Mouse (Mus musculus) stomach, embryonic 14.5 days (tissue): ENCODE data around the gene Pou5f1. TPM values are rescaled to one million over a fixed set of nuclear protein-coding genes. Genes with fewer than 3 reads are reported as not detected.

Source experiments
- ATAC-seq: fragments of 200-750 bp; cut with Nextera tagmentation; 2 replicates; pipeline ENCODE4 v1.8.0; 2017; ENCODE audit warnings: low read depth, moderate TSS enrichment; ENCODE audit not compliant: insufficient number of reproducible peaks, insufficient read depth, low FRiP score
- H3K27ac ChIP-seq: fragments of 300-500 bp; sonication (generic); 2 replicates; pipeline ENCODE4 v1.5.1; 2014; ENCODE audit warnings: mild to moderate bottlenecking, low read length, moderate library complexity, mixed read lengths
- H3K27me3 ChIP-seq: fragments of 300-500 bp; sonication (generic); 2 replicates; pipeline ENCODE4 v1.6.1; 2014; ENCODE audit warnings: low read length, control low read depth, mixed read lengths; ENCODE audit not compliant: control insufficient read depth, insufficient read depth
- H3K36me3 ChIP-seq: fragments of 300-500 bp; sonication (generic); 2 replicates; pipeline ENCODE4 v1.6.1; 2014; ENCODE audit warnings: mild to moderate bottlenecking, control low read depth, low read length, moderate library complexity, mixed read lengths; ENCODE audit not compliant: control insufficient read depth, insufficient read depth
- H3K4me1 ChIP-seq: fragments of 300-500 bp; sonication (generic); 2 replicates; pipeline ENCODE4 v1.6.1; 2014; ENCODE audit warnings: low read length, control low read depth, mixed read lengths; ENCODE audit not compliant: control insufficient read depth, insufficient read depth
- H3K4me2 ChIP-seq: fragments of 300-500 bp; sonication (generic); replicated peaks from 2 replicates; pipeline ENCODE4 v1.6.1; 2014; ENCODE audit warnings: low read depth, low read length, control low read depth
- H3K4me3 ChIP-seq: fragments of 300-500 bp; sonication (generic); 2 replicates; pipeline ENCODE4 v1.5.1; 2014; ENCODE audit warnings: low read depth, low read length, control low read depth
- H3K9ac ChIP-seq: fragments of 300-500 bp; sonication (generic); replicated peaks from 2 replicates; pipeline ENCODE4 v1.6.1; 2014; ENCODE audit warnings: low read depth, mild to moderate bottlenecking, control low read depth, low read length, moderate library complexity, mixed read lengths
- H3K9me3 ChIP-seq: fragments of 300-500 bp; sonication (generic); 2 replicates; pipeline ENCODE4 v1.6.1; 2016; ENCODE audit warnings: low read depth, low read length, control low read depth; ENCODE audit not compliant: control insufficient read depth
- WGBS: fragments of 180-500 bp; shearing (Covaris S2); extraction: QIAGEN DNeasy Blood & Tissue Kit; methylation state at CpG from one replicate; pipeline ENCODE4 v1.1.7; 2014; 5-methylcytosine and 5-hydroxymethylcytosine counted together
- polyA plus RNA-seq: library from polyadenylated mRNA; unstranded; fragments of >200 nt; fragmentation: Nextera tagmentation; extraction: Ambion mirVana; gene quantifications from 2 replicates; pipeline ENCODE4 v1.2.1, GENCODE M21; 2014

The Pou5f1 gene
- polyA plus RNA-seq, 1 experiment from 2014 or later = 0.17 TPM

GRCm38 (mm10) chr17:35486726-35487125, 19.1 kb upstream of the Pou5f1 start:
- H3K4me2 ChIP-seq = no peak overlapping the region
- H3K4me1 ChIP-seq = 0 out of 2 replicates have a peak, but pooled peaks cover 2% of the 10 kb centered on the region
- no peak for ATAC-seq
- WGBS = 45% methylated on average over 10 of the region's 10 CpGs
- no peaks in the 10 kb centered on the region for H3K36me3 ChIP-seq
- no peak overlapping the region for H3K4me3 ChIP-seq
- H3K27me3 ChIP-seq = no peaks in the 10 kb centered on the region
- H3K9me3 ChIP-seq = no peaks in the 10 kb centered on the region
- H3K27ac ChIP-seq = no peak overlapping the region
- H3K9ac ChIP-seq = no peak overlapping the region

- 90% methylated on average over 2 of the region's 2 CpGs for WGBS
- no peaks in the 10 kb centered on the region for H3K9me3 ChIP-seq
- no peak overlapping the region for H3K27ac ChIP-seq
- no peaks in the 10 kb centered on the region for H3K36me3 ChIP-seq
- no peak overlapping the region for H3K4me2 ChIP-seq
- no peaks in the 10 kb centered on the region for H3K27me3 ChIP-seq
- ATAC-seq = no peak
- no peak overlapping the region for H3K4me3 ChIP-seq
- no peak overlapping the region for H3K9ac ChIP-seq
- H3K4me1 ChIP-seq = 0 out of 2 replicates have a peak, but pooled peaks cover 2% of the 10 kb centered on the region
These were observed 17.8 kb upstream of the Pou5f1 start for GRCm38 (mm10) chr17:35488041-35488440.

GRCm38 (mm10) chr17:35490320-35490719, 15.5 kb upstream of the Pou5f1 start:
- Histone ChIP-seq H3K4me3 (no peak overlapping the region), H3K4me2 (no peak overlapping the region), H3K36me3 (no peaks in the 10 kb centered on the region), H3K9me3 (no peaks in the 10 kb centered on the region), H3K9ac (no peak overlapping the region), H3K27me3 (no peaks in the 10 kb centered on the region), H3K4me1 (0 out of 2 replicates have a peak, but pooled peaks cover 2% of the 10 kb centered on the region), H3K27ac (no peak overlapping the region)
- ATAC-seq = no peak
- WGBS = 73% methylated on average over 5 of the region's 5 CpGs

GRCm38 (mm10) chr17:35497124-35497523, 8.7 kb upstream of the Pou5f1 start:
- H3K27ac ChIP-seq = no peak overlapping the region
- H3K9ac ChIP-seq = no peak overlapping the region
- H3K4me3 ChIP-seq = no peak overlapping the region
- ATAC-seq = no peak
- no peaks in the 10 kb centered on the region for H3K4me1 ChIP-seq
- 92% methylated on average over 7 of the region's 7 CpGs for WGBS
- H3K36me3 ChIP-seq = no peaks in the 10 kb centered on the region
- no peaks in the 10 kb centered on the region for H3K27me3 ChIP-seq
- H3K9me3 ChIP-seq = no peaks in the 10 kb centered on the region
- no peak overlapping the region for H3K4me2 ChIP-seq

- WGBS = 13% methylated on average over 6 of the region's 6 CpGs
- Histone ChIP-seq H3K9me3 (no peaks in the 10 kb centered on the region), H3K4me3 (no peak overlapping the region), H3K4me1 (no peaks in the 10 kb centered on the region), H3K9ac (no peak overlapping the region), H3K36me3 (no peaks in the 10 kb centered on the region), H3K27me3 (peaks cover 7% of the 10 kb centered on the region), H3K27ac (no peak overlapping the region), H3K4me2 (no peak overlapping the region)
- ATAC-seq = no peak
These were observed 3.6 kb upstream of the Pou5f1 start for GRCm38 (mm10) chr17:35502226-35502625.

GRCm38 (mm10) chr17:35502762-35503161, 3.1 kb upstream of the Pou5f1 start:
- no peak overlapping the region for H3K9ac ChIP-seq
- no peak overlapping the region for H3K27ac ChIP-seq
- WGBS = 58% methylated on average over 5 of the region's 5 CpGs
- no peak for ATAC-seq
- H3K36me3 ChIP-seq = no peaks in the 10 kb centered on the region
- no peaks in the 10 kb centered on the region for H3K9me3 ChIP-seq
- no peak overlapping the region for H3K4me2 ChIP-seq
- peaks cover 7% of the 10 kb centered on the region for H3K27me3 ChIP-seq
- H3K4me3 ChIP-seq = no peak overlapping the region
- H3K4me1 ChIP-seq = no peaks in the 10 kb centered on the region

- Histone ChIP-seq H3K9me3 (no peaks in the 10 kb centered on the region), H3K27me3 (peaks cover 7% of the 10 kb centered on the region), H3K4me3 (no peak overlapping the region), H3K4me1 (no peaks in the 10 kb centered on the region), H3K27ac (no peak overlapping the region), H3K4me2 (no peak overlapping the region), H3K36me3 (no peaks in the 10 kb centered on the region), H3K9ac (no peak overlapping the region)
- no peak for ATAC-seq
- whole genome bisulfite sequencing = 33% methylated on average over 5 of the region's 5 CpGs
These were observed 2.0 kb upstream of the Pou5f1 start for GRCm38 (mm10) chr17:35503849-35504248.

GRCm38 (mm10) chr17:35504628-35505481, 963 bp upstream of the Pou5f1 start:
- no peak overlapping the region for H3K27ac ChIP-seq
- H3K4me2 ChIP-seq = no peak overlapping the region
- ATAC-seq = no peak
- no peaks in the 10 kb centered on the region for H3K36me3 ChIP-seq
- H3K9ac ChIP-seq = no peak overlapping the region
- 33% methylated on average over 8 of the region's 8 CpGs for WGBS
- no peaks in the 10 kb centered on the region for H3K9me3 ChIP-seq
- H3K27me3 ChIP-seq = peaks cover 7% of the 10 kb centered on the region
- H3K4me1 ChIP-seq = no peaks in the 10 kb centered on the region
- no peak overlapping the region for H3K4me3 ChIP-seq
